Mouse (Mus musculus): ENCODE measurements around the gene Gemin6.
"Not testable (repeated sequence)": the region's sequence is repeated elsewhere in the genome, so short reads cannot be mapped to it uniquely, and the experiment has no call there.

Gene Gemin6

GRCm38 (mm10) chr17:80224326-80225116 is at the start of gene Gemin6:
Gene Gemin6 (plus strand): TSS chr17:80224441.
- DNase-seq (ENCODE audit: low read depth, low spot score): peak; percentile 97

DNA sequence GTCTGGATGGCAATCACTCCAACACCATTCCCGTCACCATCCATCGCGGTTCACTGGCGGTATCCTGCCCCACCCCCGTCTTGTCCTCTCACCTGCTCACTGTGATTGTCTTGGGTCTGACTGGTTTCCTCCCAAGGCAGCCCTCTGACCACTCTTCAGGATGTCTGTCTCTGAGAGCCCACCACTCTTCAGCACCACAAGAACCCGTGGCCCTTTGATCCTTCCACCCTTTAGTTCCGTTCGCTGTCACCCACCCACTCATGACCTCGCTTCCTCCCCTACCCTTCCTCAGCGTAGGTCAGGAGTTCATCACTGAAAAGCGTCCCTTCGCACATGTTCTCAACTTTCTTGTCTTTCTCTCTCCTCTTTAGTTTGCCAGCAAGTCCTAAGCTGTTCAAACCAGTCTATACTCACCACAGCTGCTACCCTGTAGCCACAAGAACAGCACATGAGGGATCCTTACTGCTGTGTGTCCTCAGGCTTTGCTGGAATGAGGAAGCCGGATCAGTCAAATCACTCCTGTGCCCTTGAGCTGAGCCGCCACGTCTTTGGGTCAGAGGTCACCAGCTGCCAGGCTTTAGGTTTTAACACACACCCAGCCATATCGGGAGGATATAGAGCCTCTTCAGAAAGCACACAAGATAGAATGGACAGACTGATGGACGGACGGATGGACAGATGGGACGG is 49.4 kb upstream of the Gemin6 start:
- DNase-seq (ENCODE audit: low read depth, low spot score): peak; percentile 63

- no peak for DNase-seq (ENCODE audit: low read depth, low spot score)
These were observed 48.9 kb upstream of the Gemin6 start for GRCm38 (mm10) chr17:80175386-80175739.

DNA sequence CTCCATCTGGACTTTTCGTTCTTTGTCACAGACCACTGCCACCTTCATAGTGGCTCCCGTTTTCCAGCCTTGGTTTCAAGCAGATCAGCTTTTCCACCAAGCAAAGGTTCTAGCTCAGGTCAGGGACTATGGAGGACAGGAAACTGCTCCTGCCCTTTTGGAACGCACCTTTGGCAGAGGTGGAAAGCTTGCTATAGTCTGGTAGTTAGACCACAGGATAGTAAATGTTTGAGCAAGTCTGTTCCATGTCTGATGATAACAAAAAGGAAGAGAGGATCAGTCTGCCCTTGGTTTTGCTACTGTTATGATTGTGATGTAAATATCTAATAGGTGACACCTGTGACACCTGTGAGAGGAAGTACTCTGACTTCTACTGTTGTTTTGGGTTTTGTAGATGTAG is 48.3 kb upstream of the Gemin6 start:
- DNase-seq (ENCODE audit: low read depth, low spot score): no peak

DNA sequence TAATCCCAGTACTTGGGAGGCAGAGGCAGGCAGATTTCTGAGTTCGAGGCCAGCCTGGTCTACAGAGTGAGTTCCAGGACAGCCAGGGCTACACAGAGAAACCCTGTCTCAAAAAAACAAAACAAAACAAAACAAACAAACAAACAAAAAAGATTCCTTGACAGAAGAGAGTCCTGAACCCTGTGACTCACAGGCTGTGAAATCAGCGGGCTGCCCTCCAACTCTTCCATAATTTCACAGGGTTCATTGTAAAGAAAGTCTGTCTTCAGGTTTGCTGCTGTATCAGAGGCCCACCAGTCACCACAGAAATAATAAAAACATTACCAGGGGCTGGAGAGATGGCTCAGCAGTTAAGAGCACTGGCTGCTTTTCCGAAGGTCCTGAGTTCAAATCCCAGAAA is 45.4 kb upstream of the Gemin6 start:
- DNase-seq (ENCODE audit: low read depth, low spot score): not testable (repeated sequence)

DNA sequence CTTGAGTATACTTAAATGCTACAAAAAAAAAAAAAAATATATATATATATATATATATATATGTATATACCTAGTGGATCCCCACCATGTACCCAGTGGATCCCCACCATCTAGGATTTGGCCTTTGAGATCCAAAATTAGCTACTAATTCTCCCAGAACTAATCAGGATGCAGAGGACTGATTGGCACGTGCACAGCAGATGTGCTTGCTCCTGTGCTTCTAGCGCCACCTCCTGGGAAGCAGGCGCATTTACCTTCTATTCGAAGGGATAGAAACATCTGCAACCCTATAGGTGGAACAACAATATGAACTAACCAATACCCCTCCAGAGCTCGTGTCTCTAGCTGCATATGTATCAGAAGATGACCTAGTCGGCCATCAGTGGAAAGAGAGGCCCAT is 44.3 kb upstream of the Gemin6 start:
- DNase-seq (ENCODE audit: low read depth, low spot score): peak; percentile 89

- DNase-seq (ENCODE audit: low read depth, low spot score): no peak
These were observed 43.8 kb upstream of the Gemin6 start for GRCm38 (mm10) chr17:80180468-80180867.

GRCm38 (mm10) chr17:80183615-80184014 is 40.6 kb upstream of the Gemin6 start:
- no peak for DNase-seq (ENCODE audit: low read depth, low spot score)

- peak; percentile 50 for DNase-seq (ENCODE audit: low read depth, low spot score)
These were observed 31.2 kb upstream of the Gemin6 start for GRCm38 (mm10) chr17:80193075-80193474.

DNA sequence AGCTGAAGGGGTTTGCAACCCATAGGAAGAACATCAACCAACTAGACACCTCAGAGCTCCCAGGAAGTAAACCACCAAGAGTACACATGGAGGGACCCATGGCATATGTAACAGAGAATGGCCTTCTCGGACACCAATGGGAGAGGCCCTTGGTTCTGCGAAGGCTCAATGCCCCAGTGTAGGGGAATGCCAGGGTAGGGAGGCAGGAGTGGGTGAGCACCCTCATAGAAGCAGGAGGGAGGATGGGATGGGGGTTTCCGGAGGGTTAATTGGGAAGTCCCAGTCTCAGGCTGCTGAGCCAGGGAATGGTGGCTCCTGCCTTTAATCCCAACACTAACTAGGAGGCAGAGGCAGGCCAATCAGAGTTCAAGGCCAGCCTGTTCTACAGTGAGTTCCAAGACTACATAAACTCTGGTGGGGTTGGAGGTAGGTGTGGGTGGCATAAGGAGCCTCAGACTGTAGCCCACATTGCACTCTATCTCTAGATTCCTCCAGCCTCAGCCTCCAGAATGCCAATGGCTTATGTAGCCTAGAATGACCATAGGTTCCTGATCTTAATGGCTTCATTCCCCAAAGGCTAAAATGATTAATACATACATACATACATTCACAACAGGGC is 25.0 kb upstream of the Gemin6 start:
- peak; percentile 44 for DNase-seq (ENCODE audit: low read depth, low spot score)

GRCm38 (mm10) chr17:80205657-80206056 is 18.6 kb upstream of the Gemin6 start:
- no peak for DNase-seq (ENCODE audit: low read depth, low spot score)

GRCm38 (mm10) chr17:80206301-80206670 is 18.0 kb upstream of the Gemin6 start:
- peak; percentile 63 for DNase-seq (ENCODE audit: low read depth, low spot score)

- DNase-seq (ENCODE audit: low read depth, low spot score): peak; percentile 99
These were observed 17.3 kb upstream of the Gemin6 start, which contains the start of the genes Srsf7 and Ttc39d for GRCm38 (mm10) chr17:80206671-80207581. Gene Srsf7 (minus strand): TSS chr17:80207307. Gene Ttc39d (plus strand): TSS chr17:80207460.

GRCm38 (mm10) chr17:80213998-80214397 is 10.2 kb upstream of the Gemin6 start:
- DNase-seq (ENCODE audit: low read depth, low spot score): not testable (repeated sequence)

GRCm38 (mm10) chr17:80220131-80220530 is 4.1 kb upstream of the Gemin6 start:
- no peak for DNase-seq (ENCODE audit: low read depth, low spot score)

- no peak for DNase-seq (ENCODE audit: low read depth, low spot score)
These were observed 3.0 kb upstream of the Gemin6 start for GRCm38 (mm10) chr17:80221202-80221601.

DNA sequence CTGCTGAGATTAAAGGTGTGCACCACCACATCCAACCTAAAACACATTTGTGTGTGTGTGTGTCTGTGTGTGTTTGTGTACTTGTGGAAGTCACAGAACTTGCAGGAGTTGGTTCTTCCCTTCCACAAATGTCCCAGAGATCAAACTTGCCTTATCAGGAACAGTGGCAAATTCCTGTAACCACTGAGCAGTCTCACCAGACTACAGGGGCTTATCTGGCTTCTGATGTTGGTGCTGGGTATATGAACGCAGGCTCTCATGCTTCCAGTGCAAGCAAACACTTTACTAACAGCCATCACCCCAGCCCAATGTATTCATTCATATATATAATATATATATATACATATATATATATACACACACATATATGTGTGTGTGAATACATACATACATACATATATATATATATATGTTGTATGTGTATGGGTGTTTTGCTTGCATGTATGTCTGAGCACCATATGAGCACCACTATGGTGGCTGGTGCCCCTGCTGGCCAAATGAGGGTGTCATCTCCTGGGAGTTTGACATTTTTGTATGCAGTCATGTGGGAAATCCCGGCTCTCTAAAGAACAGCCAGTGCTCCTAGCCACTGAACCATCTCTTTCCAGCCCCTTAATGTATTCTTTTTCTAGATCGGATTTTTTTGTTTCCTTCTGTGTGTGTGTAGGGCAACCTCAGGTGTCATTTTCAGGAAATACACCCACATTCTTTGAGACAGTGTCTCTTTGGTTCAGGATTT is 2.2 kb upstream of the Gemin6 start:
- DNase-seq (ENCODE audit: low read depth, low spot score): peak; percentile 57

GRCm38 (mm10) chr17:80223829-80224228 is 412 bp upstream of the Gemin6 start:
- no peak for DNase-seq (ENCODE audit: low read depth, low spot score)

DNA sequence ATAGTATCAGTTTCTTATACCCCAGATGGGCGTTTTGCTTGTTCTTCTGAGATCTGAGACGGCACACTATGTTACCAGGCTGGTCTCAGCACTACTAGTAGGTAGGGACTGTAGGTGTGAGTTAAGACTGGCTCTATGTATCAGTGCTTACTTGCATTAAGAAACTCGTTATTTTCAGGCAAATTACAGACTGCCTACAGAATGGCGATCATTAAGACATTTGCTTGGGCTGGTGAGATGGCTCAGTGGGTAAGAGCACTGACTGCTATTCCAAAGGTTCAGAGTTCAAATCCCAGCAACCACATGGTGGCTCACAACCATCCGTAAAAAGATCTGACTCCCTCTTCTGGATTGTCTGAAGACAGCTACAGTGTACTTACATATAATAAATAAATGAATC is 901 bp downstream of the Gemin6 start:
- not testable (repeated sequence) for DNase-seq (ENCODE audit: low read depth, low spot score)

GRCm38 (mm10) chr17:80229396-80229795 is 5.2 kb downstream of the Gemin6 start:
- DNase-seq (ENCODE audit: low read depth, low spot score): no peak

DNA sequence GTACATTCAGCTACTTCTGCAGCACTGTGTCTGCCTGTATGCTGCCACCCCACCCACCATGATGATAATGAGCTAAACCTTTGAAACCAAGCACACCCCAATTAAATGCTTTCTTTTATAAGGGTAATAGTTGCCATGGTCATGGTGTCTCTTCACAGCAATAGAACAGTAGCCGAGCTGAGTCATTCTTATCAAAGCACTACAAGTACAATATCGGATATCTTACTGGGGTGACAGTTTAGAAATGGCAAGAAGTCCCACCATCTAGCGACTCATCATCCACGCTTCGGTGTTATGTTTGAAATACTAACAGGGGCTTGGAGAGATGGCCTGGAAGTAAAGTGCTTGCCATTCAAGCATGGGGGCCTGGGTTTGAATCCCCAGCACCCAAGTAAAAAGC is 9.6 kb downstream of the Gemin6 start:
- no peak for DNase-seq (ENCODE audit: low read depth, low spot score)

Data from R1 (cell line).